Mouse (Mus musculus) left cerebral cortex, adult 8-10 months (tissue): ENCODE measurements at regions not wholly inside any gene's neighbourhood (a gene's known extent, or its start where the extent isn't known, plus 50 kb on each side); places are given as distances from the start of the nearest gene placed in this dataset.
A peak's percentile ranks its signal among the peaks of the same experiment; 100 is the strongest.

ENCODE experiments used
- DNase-seq, 2 experiments: peaks; one replicate each; pipeline ENCODE4 v3.0.0; 2022; ENCODE audit warnings: low spot score in 2 of 2

- DNase-seq, result peak in 1 of 2 experiments; percentile 20
Observed at GRCm38 (mm10) chr15:69389575-69389974, 2888.9 kb upstream of the Lrrc6 start.

- DNase-seq, result peak in 1 of 2 experiments; percentile 18
Observed at GRCm38 (mm10) chr15:69387466-69387865, 2886.8 kb upstream of the Lrrc6 start.

DNA sequence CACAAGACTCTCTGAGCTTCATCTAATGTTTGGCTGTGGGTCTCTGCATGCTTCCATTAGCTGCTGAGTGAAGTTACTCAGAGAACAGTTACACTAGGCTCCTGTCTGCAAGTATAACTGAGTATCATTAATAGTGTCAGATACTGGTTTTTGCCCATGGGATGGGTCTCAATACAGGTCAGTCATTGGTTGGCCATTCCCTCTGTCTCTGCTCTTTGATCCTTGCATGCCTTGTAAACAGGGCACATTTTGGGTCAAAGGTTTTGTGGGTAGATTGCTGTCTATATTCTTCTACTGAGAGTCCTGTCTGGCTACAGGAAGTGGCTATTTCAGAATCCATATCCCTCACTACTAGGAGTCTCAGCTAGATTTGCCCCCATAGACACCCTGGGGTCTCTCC lies 2864.7 kb upstream of the Lrrc6 start:
- DNase-seq, result no peak

GRCm38 (mm10) chr15:69350053-69350739 lies 2849.5 kb upstream of the Lrrc6 start:
- no peak for DNase-seq

GRCm38 (mm10) chr15:69346065-69346464 lies 2845.4 kb upstream of the Lrrc6 start:
- no peak for DNase-seq

DNA sequence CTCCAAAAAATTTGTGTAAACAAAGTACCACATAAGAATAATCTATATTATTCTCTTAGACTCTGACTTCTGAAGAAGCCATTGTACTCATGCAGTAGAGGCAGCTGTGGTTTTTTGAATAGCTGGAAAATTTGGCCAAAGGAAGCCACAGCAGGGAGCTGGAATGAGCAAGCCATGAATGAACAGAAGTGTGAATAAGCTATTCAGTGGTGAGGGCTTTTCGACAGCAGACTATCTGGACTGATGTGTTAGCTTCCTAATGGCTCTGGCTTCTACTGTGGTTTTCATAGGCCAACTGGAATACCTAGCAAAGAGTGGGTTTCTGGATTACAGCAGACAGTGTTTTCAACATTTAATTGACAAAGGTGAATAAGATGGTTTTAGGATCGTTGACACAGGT lies 2842.0 kb upstream of the Lrrc6 start:
- DNase-seq, result no peak

- no peak for DNase-seq
Observed at GRCm38 (mm10) chr15:69336491-69336890, 2835.8 kb upstream of the Lrrc6 start.

GRCm38 (mm10) chr15:69326537-69326936 lies 2825.8 kb upstream of the Lrrc6 start:
- no peak for DNase-seq

- DNase-seq, result no peak
Observed at GRCm38 (mm10) chr15:69303100-69303499, 2802.4 kb upstream of the Lrrc6 start.

GRCm38 (mm10) chr15:69291273-69291672 lies 2790.6 kb upstream of the Lrrc6 start:
- DNase-seq, result no peak

- DNase-seq, result no peak
Observed at GRCm38 (mm10) chr15:69275546-69276255, 2775.0 kb upstream of the Lrrc6 start.

- no peak for DNase-seq
Observed at GRCm38 (mm10) chr15:69274225-69274766, 2773.6 kb upstream of the Lrrc6 start.

- DNase-seq, result peak in 1 of 2 experiments; percentile 42
Observed at GRCm38 (mm10) chr15:69273518-69273917, 2772.8 kb upstream of the Lrrc6 start.

DNA sequence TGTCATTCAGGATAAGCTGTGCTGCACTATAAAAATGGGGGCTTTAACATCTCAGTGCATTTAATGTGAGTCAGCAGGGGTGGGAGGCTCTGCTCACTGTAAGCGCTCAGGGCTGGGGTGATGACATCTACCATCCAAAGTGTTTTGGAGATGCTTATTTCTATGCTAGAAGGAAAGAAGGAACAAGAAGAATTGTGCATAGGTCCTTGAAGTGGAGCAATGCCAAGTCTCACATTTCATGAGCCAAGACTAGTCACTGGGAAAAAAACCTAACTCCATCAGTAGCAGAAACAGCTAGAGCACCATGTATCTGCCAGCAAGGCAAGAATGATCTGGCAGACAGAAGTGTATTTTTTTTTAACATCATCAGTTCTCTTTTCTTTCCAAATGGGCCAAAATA lies 2761.2 kb upstream of the Lrrc6 start:
- DNase-seq, result peak in 1 of 2 experiments; percentile 53

GRCm38 (mm10) chr15:69257161-69257778 lies 2756.6 kb upstream of the Lrrc6 start:
- no peak for DNase-seq

DNA sequence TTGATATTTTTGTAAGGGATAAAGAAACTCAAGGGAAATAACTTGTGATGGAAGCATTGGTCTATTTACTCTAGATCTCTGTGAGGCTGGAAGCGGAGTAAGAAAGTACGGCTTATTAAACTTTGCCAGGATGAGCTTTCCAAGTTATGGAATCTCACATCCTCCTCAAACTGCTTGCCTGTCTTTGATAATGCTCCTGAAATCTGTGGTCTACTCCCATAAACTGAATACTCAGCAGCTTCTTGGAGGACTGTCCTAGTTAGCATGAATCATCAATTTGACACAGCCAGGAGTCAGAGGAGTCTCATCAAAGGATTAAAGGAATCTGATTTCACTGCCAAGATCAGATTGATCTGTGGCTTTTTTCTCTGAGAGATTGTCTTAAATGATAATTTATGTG lies 2753.0 kb upstream of the Lrrc6 start:
- no peak for DNase-seq

DNA sequence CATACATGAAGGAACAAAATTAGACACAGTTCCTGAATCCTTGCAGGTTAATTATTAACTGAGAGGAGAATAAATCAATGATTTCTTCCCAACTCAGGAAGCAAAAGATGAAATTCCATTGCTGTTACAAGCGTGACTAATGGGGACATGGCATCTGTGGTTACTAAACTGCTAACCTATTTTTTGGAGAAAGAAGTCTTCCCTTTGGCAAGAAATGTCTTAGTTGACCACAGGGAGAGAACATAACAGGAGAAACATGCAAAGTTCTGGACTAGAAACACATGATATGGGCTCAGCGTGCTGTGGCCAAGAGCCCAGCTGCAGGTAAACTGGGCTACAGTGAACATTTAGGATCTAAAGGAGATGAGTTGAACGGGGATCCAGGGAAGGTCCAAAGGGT lies 2751.4 kb upstream of the Lrrc6 start:
- no peak for DNase-seq

- no peak for DNase-seq
Observed at GRCm38 (mm10) chr15:69246190-69246966, 2745.7 kb upstream of the Lrrc6 start.

- peak in 1 of 2 experiments; percentile 39 for DNase-seq
Observed at GRCm38 (mm10) chr15:69235271-69235670, 2734.6 kb upstream of the Lrrc6 start.

DNA sequence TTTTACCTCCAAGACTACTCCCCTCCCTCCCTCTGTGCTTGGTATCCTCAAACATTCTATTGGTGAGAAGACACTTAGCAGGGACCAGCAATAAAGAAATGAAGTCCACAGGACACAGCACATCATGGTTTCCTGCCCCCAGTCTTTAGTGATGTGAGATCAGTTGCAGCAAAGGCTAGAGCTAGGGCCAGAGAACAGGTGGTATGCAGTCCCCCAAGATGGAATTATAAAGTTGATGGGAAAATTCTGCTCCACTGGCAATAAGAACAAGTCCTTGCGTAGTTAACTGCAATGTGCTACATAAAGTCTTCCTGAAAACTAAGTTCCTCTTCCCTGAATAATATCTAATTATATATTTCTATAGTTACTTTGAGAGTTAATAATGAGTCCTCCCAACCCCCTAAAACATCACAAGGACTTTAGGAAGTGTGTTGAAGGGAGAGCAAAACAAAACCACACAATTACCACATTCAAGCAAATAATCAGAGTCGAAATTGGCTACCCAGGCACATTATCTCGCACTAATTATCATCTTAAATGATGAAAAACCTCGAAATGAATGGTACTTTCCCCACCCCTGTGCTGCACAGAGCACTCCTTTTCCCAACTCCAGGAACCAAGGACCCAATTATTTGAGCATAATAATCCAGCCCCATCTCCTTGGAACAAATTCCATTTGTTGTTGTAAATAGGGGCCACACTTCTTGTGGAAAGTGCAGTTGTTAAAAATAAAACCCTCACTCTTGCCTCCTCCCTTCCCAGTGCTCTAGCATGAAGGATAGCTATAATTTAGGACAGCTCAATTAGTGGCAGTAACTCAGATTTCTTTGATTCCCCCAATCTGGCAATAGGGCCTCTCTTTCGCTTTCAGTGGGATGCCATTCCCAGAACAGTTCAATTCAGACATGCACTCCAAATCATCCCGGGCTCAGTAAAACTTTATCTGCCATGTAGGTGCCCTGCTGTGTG lies 2724.2 kb upstream of the Lrrc6 start:
- no peak for DNase-seq
